Mouse (Mus musculus) midbrain, embryonic 13.5 days (tissue): ENCODE data around the gene Gmfg. TPM values are rescaled to one million over a fixed set of nuclear protein-coding genes. Genes with fewer than 3 reads are reported as not detected.

ENCODE experiments used
- ATAC-seq: fragments of 200-750 bp; cut with Nextera tagmentation; 2 replicates; pipeline ENCODE4 v1.8.0; 2017; ENCODE audit warnings: mild to moderate bottlenecking, moderate TSS enrichment, moderate library complexity
- H3K27ac ChIP-seq: fragments of 300-500 bp; sonication (generic); 2 replicates; pipeline ENCODE4 v1.5.1; 2015; ENCODE audit warnings: inconsistent platforms, mild to moderate bottlenecking, moderate library complexity
- H3K27me3 ChIP-seq: fragments of 300-500 bp; sonication (generic); 2 replicates; pipeline ENCODE4 v1.6.1; 2015; ENCODE audit warnings: mild to moderate bottlenecking, inconsistent platforms
- H3K36me3 ChIP-seq: fragments of 300-500 bp; sonication (generic); 2 replicates; pipeline ENCODE4 v1.6.1; 2015; ENCODE audit warnings: mild to moderate bottlenecking, inconsistent platforms
- H3K4me1 ChIP-seq: fragments of 300-500 bp; sonication (generic); replicated peaks from 2 replicates; pipeline ENCODE4 v1.6.1; 2015; ENCODE audit warnings: inconsistent platforms
- H3K4me2 ChIP-seq: fragments of 300-500 bp; sonication (generic); replicated peaks from 2 replicates; pipeline ENCODE4 v1.6.1; 2015; ENCODE audit warnings: moderate library complexity, mild to moderate bottlenecking, inconsistent platforms
- H3K4me3 ChIP-seq: fragments of 300-500 bp; sonication (generic); replicated peaks from 2 replicates; pipeline ENCODE4 v1.5.1; 2015; ENCODE audit warnings: mild to moderate bottlenecking, inconsistent platforms
- H3K9ac ChIP-seq: fragments of 300-500 bp; sonication (generic); replicated peaks from 2 replicates; pipeline ENCODE4 v1.6.1; 2015; ENCODE audit warnings: mild to moderate bottlenecking, inconsistent platforms
- H3K9me3 ChIP-seq: fragments of 300-500 bp; sonication (generic); 2 replicates; pipeline ENCODE4 v1.6.1; 2016; ENCODE audit warnings: mild to moderate bottlenecking, inconsistent platforms
- WGBS: fragments of 180-500 bp; shearing (Covaris S2); methylation state at CpG from one replicate; pipeline ENCODE4 v1.1.7; 2015; 5-methylcytosine and 5-hydroxymethylcytosine counted together
- polyA plus RNA-seq: library from polyadenylated mRNA; unstranded; fragments of >200 nt; fragmentation: Nextera tagmentation; extraction: Ambion mirVana; gene quantifications from 2 replicates; pipeline ENCODE4 v1.2.1, GENCODE M21; 2015

Gene Gmfg
- polyA plus RNA-seq, 1 experiment from 2014 or later: 4.7 TPM

- H3K9ac ChIP-seq: no peak overlapping the region
- H3K4me3 ChIP-seq: no peak overlapping the region
- no peak for ATAC-seq
- 93% methylated on average over 14 of the region's 14 CpGs for WGBS
- no peaks in the 10 kb centered on the region for H3K36me3 ChIP-seq
- peaks cover 8% of the 10 kb centered on the region for H3K27me3 ChIP-seq
- H3K9me3 ChIP-seq: no peaks in the 10 kb centered on the region
- H3K4me2 ChIP-seq: no peak overlapping the region
- no peak overlapping the region for H3K27ac ChIP-seq
- peaks cover 9% of the 10 kb centered on the region for H3K4me1 ChIP-seq
Measured at GRCm38 (mm10) chr7:28441776-28442485, 4.7 kb downstream of the Gmfg start.

GRCm38 (mm10) chr7:28442688-28443087, 5.4 kb downstream of the Gmfg start:
- H3K9me3 ChIP-seq: no peaks in the 10 kb centered on the region
- no peak overlapping the region for H3K27ac ChIP-seq

DNA sequence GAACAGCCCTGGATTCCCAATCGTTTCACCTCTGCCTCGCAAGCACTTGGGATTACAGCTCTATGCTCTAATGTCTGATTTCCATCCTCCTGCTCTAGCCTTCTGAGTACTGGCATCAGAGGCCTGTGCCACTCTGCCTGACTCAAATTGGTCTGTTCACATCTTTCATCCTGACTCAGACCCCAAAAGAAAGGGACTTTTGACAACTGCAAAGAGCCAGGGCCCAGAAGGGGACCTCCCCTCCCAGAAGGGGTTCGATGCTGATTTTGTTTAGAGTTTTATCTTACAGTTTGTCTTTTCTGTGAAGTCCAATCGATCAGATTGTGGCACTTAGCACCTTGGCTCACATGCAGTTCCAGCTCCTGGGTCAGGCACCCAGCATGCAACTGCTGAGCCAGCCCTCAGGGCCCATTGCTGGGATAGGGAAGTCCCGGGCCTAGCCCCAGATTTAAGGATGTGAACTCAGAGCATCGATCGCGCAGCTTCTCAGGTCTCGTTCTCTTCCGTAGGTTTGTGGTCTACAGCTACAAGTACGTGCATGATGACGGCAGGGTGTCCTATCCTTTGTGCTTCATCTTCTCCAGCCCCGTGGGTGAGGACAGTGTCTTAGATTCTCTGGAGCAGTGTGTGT, 7.2 kb downstream of the Gmfg start:
- H3K27ac ChIP-seq: no peak overlapping the region
- ATAC-seq: no peak
- no peak overlapping the region for H3K4me2 ChIP-seq
- H3K4me1 ChIP-seq: peaks cover 10% of the 10 kb centered on the region
- H3K27me3 ChIP-seq: peaks cover 8% of the 10 kb centered on the region
- no peaks in the 10 kb centered on the region for H3K9me3 ChIP-seq
- 87% methylated on average over 13 of the region's 13 CpGs for WGBS
- no peaks in the 10 kb centered on the region for H3K36me3 ChIP-seq
- no peak overlapping the region for H3K9ac ChIP-seq
- no peak overlapping the region for H3K4me3 ChIP-seq

More at GRCm38 (mm10) chr7:28442688-28443087, 5.4 kb downstream of the Gmfg start:
- H3K4me2 ChIP-seq: no peak overlapping the region
- H3K27me3 ChIP-seq: peaks cover 8% of the 10 kb centered on the region
- H3K4me3 ChIP-seq: no peak overlapping the region
- peaks cover 9% of the 10 kb centered on the region for H3K4me1 ChIP-seq
- no peak for ATAC-seq
- H3K9ac ChIP-seq: no peak overlapping the region
- H3K36me3 ChIP-seq: no peaks in the 10 kb centered on the region
- WGBS: 37% methylated on average over 4 of the region's 4 CpGs

- peaks cover 8% of the 10 kb centered on the region for H3K27me3 ChIP-seq
- no peak for ATAC-seq
- 7% methylated on average over 12 of the region's 12 CpGs for WGBS
- H3K27ac ChIP-seq: no peak overlapping the region
- no peak overlapping the region for H3K9ac ChIP-seq
- H3K4me2 ChIP-seq: no peak overlapping the region
- H3K36me3 ChIP-seq: no peaks in the 10 kb centered on the region
- H3K4me3 ChIP-seq: no peak overlapping the region
- H3K4me1 ChIP-seq: peaks cover 10% of the 10 kb centered on the region
- no peaks in the 10 kb centered on the region for H3K9me3 ChIP-seq
Measured at GRCm38 (mm10) chr7:28446446-28446845, 9.2 kb downstream of the Gmfg start.

DNA sequence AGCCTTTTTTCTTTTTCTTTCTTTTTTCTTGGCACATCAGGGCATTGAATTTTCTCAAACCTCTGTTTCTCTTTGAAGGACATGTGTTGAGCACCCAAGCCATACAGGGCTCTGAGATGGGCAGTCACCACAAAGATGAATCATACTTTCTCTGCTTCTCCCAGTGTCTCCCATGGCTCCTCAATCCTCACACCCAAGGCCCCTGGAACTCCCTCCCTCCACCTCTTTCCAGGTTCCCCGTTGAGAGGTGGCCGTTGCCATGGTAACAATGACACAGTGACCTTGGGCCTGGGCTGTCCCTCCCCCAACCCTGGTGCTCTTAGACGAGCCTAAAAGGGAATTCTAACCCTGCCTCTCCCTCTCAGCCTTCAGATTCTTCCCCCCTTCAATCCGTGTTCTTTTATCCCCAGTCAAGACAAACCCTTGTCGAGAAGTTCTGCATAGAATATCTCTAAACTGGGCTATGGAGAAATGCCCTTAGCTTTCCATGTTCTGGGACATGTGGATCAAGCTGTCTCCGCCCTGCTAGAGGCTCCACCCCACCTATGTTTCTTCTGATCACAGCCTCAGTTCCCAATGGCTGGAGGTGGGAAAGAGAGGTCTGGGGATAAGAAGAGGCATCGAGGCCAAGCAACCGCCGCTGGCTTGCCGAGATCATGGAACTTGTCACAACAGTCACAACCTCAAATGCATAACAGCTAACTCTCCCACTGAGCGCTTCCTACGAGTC, 10.0 kb downstream of the Gmfg start:
- no peaks in the 10 kb centered on the region for H3K36me3 ChIP-seq
- 17% methylated on average over 12 of the region's 12 CpGs for WGBS
- no peaks in the 10 kb centered on the region for H3K9me3 ChIP-seq
- ATAC-seq: no peak
- H3K4me2 ChIP-seq: no peak overlapping the region
- H3K4me3 ChIP-seq: no peak overlapping the region
- H3K9ac ChIP-seq: no peak overlapping the region
- peaks cover 8% of the 10 kb centered on the region for H3K27me3 ChIP-seq
- H3K27ac ChIP-seq: no peak overlapping the region
- peaks cover 10% of the 10 kb centered on the region for H3K4me1 ChIP-seq

GRCm38 (mm10) chr7:28447865-28448820, 10.9 kb downstream of the Gmfg start:
- ATAC-seq: no peak
- H3K27me3 ChIP-seq: peaks cover 8% of the 10 kb centered on the region
- peaks cover 16% of the 10 kb centered on the region for H3K4me1 ChIP-seq
- no peak overlapping the region for H3K4me3 ChIP-seq
- no peak overlapping the region for H3K4me2 ChIP-seq
- H3K36me3 ChIP-seq: no peaks in the 10 kb centered on the region
- no peak overlapping the region for H3K27ac ChIP-seq
- H3K9me3 ChIP-seq: no peaks in the 10 kb centered on the region
- H3K9ac ChIP-seq: no peak overlapping the region
- WGBS: 76% methylated on average over 13 of the region's 13 CpGs

- peaks cover 28% of the 10 kb centered on the region for H3K4me1 ChIP-seq
- no peaks in the 10 kb centered on the region for H3K9me3 ChIP-seq
- peaks cover 24% of the 10 kb centered on the region for H3K36me3 ChIP-seq
- peak within 1 kb of the TSS; percentile 80 for H3K27ac ChIP-seq
- peak within 1 kb of the TSS; percentile 77 for H3K4me2 ChIP-seq
- H3K27me3 ChIP-seq: no peaks in the 10 kb centered on the region
- H3K9ac ChIP-seq: peak within 1 kb of the TSS; percentile 93
- H3K4me3 ChIP-seq: peak within 1 kb of the TSS; percentile 87
- under 1% methylated on average over 20 of the region's 97 CpGs for WGBS
- peak; percentile 84 for ATAC-seq
Measured at GRCm38 (mm10) chr7:28451531-28452360, 14.5 kb downstream of the Gmfg start, which contains the start of gene Lrfn1. TSS of gene Lrfn1 (plus strand) at chr7:28451980.

- Histone ChIP-seq H3K27me3 (no peaks in the 10 kb centered on the region), H3K27ac (peak overlapping the region; percentile 80), H3K4me3 (peak overlapping the region; percentile 87), H3K36me3 (peaks cover 30% of the 10 kb centered on the region), H3K9ac (peak overlapping the region; percentile 93), H3K4me1 (peaks cover 22% of the 10 kb centered on the region), H3K4me2 (peak overlapping the region; percentile 77), H3K9me3 (no peaks in the 10 kb centered on the region)
- peak; percentile 74 for ATAC-seq
- 3% methylated on average over 22 of the region's 24 CpGs for WGBS
Measured at GRCm38 (mm10) chr7:28452361-28453005, 15.2 kb downstream of the Gmfg start.

GRCm38 (mm10) chr7:28460361-28460760, 23.1 kb downstream of the Gmfg start:
- no peak for ATAC-seq
- Histone ChIP-seq H3K27me3 (no peaks in the 10 kb centered on the region), H3K36me3 (peaks cover 77% of the 10 kb centered on the region), H3K27ac (no peak overlapping the region), H3K4me2 (no peak overlapping the region), H3K4me3 (no peak overlapping the region), H3K9ac (no peak overlapping the region), H3K9me3 (no peaks in the 10 kb centered on the region), H3K4me1 (peaks cover 16% of the 10 kb centered on the region)
- WGBS: 96% methylated on average over 5 of the region's 5 CpGs

DNA sequence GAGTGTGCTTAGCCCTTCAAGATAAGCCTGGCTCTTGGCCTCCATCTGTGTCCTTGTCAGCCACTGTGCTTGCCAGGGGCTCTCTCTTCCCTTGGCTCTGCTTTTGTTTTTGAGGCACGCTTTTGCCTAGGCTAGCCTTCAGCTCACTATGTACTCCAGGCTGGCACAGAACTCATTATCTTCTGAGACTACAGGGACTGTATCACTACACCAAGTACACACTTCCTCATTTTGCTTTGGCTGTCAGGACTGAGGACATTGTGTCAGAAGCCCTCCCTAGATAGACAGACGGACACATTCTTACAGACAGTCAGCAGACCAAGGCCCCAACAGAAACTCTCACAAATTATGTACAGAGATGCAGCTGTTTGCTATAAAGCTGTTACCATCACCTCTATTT, 25.5 kb downstream of the Gmfg start:
- peaks cover 72% of the 10 kb centered on the region for H3K36me3 ChIP-seq

More for the DNA sequence above, 25.5 kb downstream of the Gmfg start:
- Histone ChIP-seq H3K27me3 (peaks cover 20% of the 10 kb centered on the region), H3K4me3 (no peak overlapping the region), H3K9ac (no peak overlapping the region), H3K9me3 (no peaks in the 10 kb centered on the region), H3K4me2 (no peak overlapping the region), H3K27ac (no peak overlapping the region), H3K4me1 (peaks cover 34% of the 10 kb centered on the region)
- WGBS: 100% methylated on average over 2 of the region's 2 CpGs
- ATAC-seq: no peak
